Mouse (Mus musculus): ENCODE measurements around the gene Zfp423. TPM values are rescaled to one million over a fixed set of nuclear protein-coding genes. Genes with fewer than 3 reads are reported as not detected.

The Zfp423 gene
- polyA plus RNA-seq, 1 experiment: 2.8 TPM

DNA sequence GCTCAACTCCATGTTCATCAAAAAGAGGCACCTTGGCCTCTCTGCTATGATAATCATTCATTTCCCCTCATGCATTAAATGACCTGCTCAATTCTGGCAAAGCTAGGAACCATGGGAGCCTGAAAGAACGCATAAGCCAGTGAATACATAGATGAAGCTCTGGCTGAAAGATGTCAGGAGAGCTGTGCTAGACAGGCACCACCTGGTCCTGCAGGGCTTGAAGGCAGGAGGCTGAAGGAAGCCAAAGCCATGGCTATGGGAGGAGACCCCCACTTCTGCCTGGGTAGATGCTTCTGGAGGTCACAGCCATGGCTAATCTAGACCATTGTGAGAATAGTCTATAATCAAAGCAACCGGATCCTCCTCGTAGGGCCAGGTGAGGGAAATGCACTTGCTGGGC, 183.5 kb downstream of the Zfp423 start:
- TF ChIP-seq POLR2A (IDR thresholded peaks at IDR 0.05; ENCODE audit: low read depth, low read length): no peak
- TF ChIP-seq CTCF (IDR thresholded peaks at IDR 0.05; ENCODE audit: borderline replicate concordance, insufficient read depth, low read length): no peak
- Histone ChIP-seq H3K27ac (ENCODE audit: insufficient read depth, low read length) (no peak overlapping the region), H3K4me3 (ENCODE audit: insufficient read depth, low read length) (no peak overlapping the region), H3K4me1 (ENCODE audit: control insufficient read depth, insufficient read depth, low read length) (no peaks in the 10 kb centered on the region)

DNA sequence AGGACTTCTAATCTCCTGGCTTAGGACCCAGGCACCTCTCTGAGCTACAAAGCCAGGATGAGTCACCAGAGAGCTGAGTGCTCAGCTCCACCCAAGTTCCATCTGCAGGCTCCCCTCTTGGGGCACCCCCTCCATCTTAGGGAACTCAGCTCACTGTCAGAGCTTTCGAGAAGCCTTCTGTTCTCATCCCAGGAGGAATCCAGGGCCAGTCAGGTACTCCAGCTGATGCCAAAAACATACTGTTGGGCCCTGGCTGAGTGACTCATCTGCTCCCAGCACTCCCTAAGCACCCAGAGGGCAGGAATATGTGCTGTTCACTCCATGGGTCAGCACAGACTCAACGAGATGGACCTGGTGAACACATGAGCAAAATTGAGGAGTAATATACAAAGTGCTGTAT, 184.4 kb downstream of the Zfp423 start:
- TF ChIP-seq CTCF (IDR thresholded peaks at IDR 0.05; ENCODE audit: borderline replicate concordance, insufficient read depth, low read length) (no peak), POLR2A (IDR thresholded peaks at IDR 0.05; ENCODE audit: low read depth, low read length) (no peak)
- Histone ChIP-seq H3K4me1 (ENCODE audit: control insufficient read depth, insufficient read depth, low read length) (no peaks in the 10 kb centered on the region), H3K27ac (ENCODE audit: insufficient read depth, low read length) (no peak overlapping the region), H3K4me3 (ENCODE audit: insufficient read depth, low read length) (no peak overlapping the region)

DNA sequence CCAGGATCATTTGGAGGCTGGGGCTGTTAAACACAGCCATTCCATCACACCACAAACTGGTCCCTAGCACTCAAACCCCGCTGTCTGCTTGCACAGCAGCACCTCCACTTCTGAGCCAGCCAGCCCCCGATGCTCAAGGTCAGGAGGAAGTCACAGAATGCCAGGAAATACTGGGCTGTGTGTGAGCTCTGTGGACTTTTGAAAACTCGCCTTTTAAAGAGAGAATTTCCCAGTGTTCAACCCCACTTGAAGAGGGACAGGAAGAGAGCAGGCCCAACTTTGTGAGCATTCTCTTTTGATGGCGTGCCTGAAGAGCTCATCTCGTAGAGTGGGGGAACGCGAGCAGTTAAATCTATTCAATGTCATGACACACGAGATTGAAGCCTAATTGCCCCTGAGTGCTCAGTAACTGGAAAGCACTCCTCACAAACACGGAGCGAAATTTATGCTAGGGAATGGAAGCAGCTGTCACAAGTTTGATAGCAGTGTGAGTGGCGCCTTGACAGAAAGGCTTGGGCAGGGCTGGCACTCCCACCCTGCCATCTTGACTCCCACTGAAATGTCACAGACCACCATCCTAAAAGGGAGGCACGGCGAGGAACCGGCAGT, 186.4 kb downstream of the Zfp423 start:
- TF ChIP-seq CTCF (IDR thresholded peaks at IDR 0.05; ENCODE audit: borderline replicate concordance, insufficient read depth, low read length) (no peak), POLR2A (IDR thresholded peaks at IDR 0.05; ENCODE audit: low read depth, low read length) (no peak)
- H3K27ac ChIP-seq (ENCODE audit: insufficient read depth, low read length): no peak overlapping the region
- H3K4me1 ChIP-seq (ENCODE audit: control insufficient read depth, insufficient read depth, low read length): no peaks in the 10 kb centered on the region
- no peak overlapping the region for H3K4me3 ChIP-seq (ENCODE audit: insufficient read depth, low read length)

DNA sequence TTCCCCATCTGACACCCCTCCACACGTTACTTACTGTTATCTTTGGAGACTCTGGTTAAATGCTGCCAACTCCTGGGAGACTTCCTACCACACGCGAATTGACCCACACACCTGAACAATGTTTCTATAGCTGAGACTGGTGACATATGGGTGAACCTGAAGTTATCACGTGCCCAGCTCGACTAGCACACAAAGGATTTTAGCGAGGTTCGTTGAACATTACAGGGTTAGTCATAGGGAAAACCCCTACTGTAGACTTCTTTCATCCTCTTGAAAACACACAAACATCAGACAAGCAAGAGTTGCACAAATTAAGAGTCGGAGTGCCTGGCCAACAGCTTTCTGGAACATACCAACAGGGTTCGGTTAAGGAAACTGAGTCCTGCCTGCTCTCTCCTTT, 191.5 kb downstream of the Zfp423 start:
- Histone ChIP-seq H3K4me3 (ENCODE audit: insufficient read depth, low read length) (no peak overlapping the region), H3K27ac (ENCODE audit: insufficient read depth, low read length) (no peak overlapping the region), H3K4me1 (ENCODE audit: control insufficient read depth, insufficient read depth, low read length) (no peaks in the 10 kb centered on the region)
- TF ChIP-seq CTCF (IDR thresholded peaks at IDR 0.05; ENCODE audit: borderline replicate concordance, insufficient read depth, low read length): no peak
- no peak for TF ChIP-seq POLR2A (IDR thresholded peaks at IDR 0.05; ENCODE audit: low read depth, low read length)

DNA sequence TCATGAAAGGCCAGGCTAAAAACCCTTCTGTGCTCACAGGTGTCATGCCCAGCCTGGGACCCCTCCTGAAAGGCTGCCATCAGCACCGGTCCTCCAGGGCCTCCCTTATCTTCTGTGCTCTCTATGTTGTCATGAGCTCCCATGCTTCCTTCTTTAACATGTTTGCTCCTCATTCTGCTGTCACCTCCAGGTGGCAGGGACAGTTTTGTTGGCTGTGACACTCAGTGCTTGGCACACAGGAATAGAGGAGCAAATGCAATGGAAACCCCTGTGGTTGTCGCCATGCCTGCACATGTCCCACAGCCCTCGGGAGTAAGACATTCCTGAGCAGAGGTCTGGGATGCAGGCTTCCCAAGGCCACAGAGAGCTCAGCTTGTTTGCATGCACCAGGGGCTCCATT, 194.1 kb downstream of the Zfp423 start:
- H3K27ac ChIP-seq (ENCODE audit: insufficient read depth, low read length): no peak overlapping the region
- TF ChIP-seq CTCF (IDR thresholded peaks at IDR 0.05; ENCODE audit: borderline replicate concordance, insufficient read depth, low read length): no peak
- no peak for TF ChIP-seq POLR2A (IDR thresholded peaks at IDR 0.05; ENCODE audit: low read depth, low read length)
- no peaks in the 10 kb centered on the region for H3K4me1 ChIP-seq (ENCODE audit: control insufficient read depth, insufficient read depth, low read length)
- H3K4me3 ChIP-seq (ENCODE audit: insufficient read depth, low read length): no peak overlapping the region

DNA sequence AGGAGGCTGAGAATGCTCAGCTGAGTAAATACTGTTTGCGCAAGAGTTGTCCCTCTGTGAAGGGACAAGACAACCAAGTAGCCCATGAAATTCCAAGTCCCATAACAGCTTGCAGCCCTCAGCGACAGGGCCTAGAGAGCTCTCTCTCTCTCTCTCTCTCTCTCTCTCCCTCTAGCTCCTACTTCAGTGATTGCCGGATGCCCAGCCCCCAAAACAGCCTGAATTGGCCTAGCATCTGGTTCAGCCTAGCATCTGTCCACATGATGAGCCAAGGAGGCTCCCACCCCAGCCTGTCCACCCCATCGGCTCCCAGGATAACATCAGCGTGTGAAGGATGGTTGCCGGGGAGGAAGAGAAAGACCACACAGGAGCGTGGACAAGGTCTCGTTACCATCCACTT, 200.6 kb downstream of the Zfp423 start:
- TF ChIP-seq CTCF (IDR thresholded peaks at IDR 0.05; ENCODE audit: borderline replicate concordance, insufficient read depth, low read length) (no peak), POLR2A (IDR thresholded peaks at IDR 0.05; ENCODE audit: low read depth, low read length) (no peak)
- no peak overlapping the region for H3K27ac ChIP-seq (ENCODE audit: insufficient read depth, low read length)
- H3K4me3 ChIP-seq (ENCODE audit: insufficient read depth, low read length): no peak overlapping the region
- no peaks in the 10 kb centered on the region for H3K4me1 ChIP-seq (ENCODE audit: control insufficient read depth, insufficient read depth, low read length)

DNA sequence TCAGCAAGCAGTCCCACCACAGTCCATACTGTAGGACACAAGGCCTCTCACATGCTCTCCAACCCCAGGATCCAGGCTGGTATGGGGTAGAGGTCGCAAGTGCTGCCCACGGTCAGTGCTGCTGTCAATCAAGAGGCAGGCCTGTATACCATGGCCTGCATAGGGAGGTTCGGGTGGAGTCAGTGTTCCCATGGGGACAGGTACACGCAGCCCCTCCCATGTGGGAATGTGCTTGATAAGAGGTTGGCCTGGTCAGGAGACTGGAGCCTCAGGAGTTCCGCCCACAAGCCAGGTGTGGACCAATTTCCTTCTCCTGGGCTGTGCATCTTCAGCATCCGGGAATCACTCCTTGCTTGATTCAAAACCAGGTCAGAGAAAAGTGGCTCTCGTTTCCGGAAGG, 204.5 kb downstream of the Zfp423 start:
- TF ChIP-seq CTCF (IDR thresholded peaks at IDR 0.05; ENCODE audit: borderline replicate concordance, insufficient read depth, low read length) (no peak), POLR2A (IDR thresholded peaks at IDR 0.05; ENCODE audit: low read depth, low read length) (no peak)
- H3K4me3 ChIP-seq (ENCODE audit: insufficient read depth, low read length): no peak overlapping the region
- no peak overlapping the region for H3K27ac ChIP-seq (ENCODE audit: insufficient read depth, low read length)
- H3K4me1 ChIP-seq (ENCODE audit: control insufficient read depth, insufficient read depth, low read length): no peaks in the 10 kb centered on the region

DNA sequence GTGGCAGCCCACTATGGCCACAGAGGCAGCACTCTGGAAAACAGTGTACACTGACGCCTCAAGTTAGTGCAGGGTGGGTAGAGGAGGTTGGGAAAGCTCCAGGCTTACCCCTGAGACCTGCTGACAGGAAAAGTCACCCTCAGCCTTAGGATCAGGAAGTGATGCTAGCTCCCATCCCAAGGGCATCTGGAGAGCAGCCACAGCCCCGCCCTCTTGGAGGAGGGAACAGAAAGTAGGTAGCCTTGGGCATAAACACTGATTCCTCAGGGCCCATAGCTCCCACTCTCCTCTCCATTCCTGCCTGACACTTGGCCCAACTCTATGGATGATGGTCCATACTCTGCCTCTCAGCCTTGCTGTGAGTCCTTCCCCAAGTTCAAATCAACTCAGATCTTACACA, 205.8 kb downstream of the Zfp423 start:
- Histone ChIP-seq H3K27ac (ENCODE audit: insufficient read depth, low read length) (no peak overlapping the region), H3K4me3 (ENCODE audit: insufficient read depth, low read length) (no peak overlapping the region), H3K4me1 (ENCODE audit: control insufficient read depth, insufficient read depth, low read length) (no peaks in the 10 kb centered on the region)
- TF ChIP-seq POLR2A (IDR thresholded peaks at IDR 0.05; ENCODE audit: low read depth, low read length): no peak
- TF ChIP-seq CTCF (IDR thresholded peaks at IDR 0.05; ENCODE audit: borderline replicate concordance, insufficient read depth, low read length): no peak

DNA sequence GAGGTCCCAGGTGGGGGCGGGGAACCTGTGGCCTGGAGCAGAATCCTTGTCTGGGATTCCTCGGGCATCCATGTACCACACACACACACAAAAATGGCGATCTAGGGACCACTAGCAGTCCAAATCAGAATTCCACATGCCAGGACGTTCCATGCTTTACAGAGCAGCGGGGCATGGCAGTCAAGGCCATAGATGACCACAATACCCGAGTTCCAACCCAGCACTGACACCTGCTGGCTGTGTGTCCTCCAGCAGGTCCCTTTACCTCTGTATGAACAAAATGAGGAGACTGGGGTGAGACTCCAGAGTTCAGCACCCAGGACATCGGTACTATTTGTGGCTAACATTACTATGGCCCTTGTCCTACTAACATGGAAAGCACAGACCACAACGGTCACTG, 206.2 kb downstream of the Zfp423 start:
- no peak overlapping the region for H3K4me3 ChIP-seq (ENCODE audit: insufficient read depth, low read length)
- TF ChIP-seq POLR2A (IDR thresholded peaks at IDR 0.05; ENCODE audit: low read depth, low read length) (no peak), CTCF (IDR thresholded peaks at IDR 0.05; ENCODE audit: borderline replicate concordance, insufficient read depth, low read length) (peak; percentile 31; the same call in 1 of the 2 replicates)
- H3K4me1 ChIP-seq (ENCODE audit: control insufficient read depth, insufficient read depth, low read length): no peaks in the 10 kb centered on the region
- H3K27ac ChIP-seq (ENCODE audit: insufficient read depth, low read length): no peak overlapping the region

DNA sequence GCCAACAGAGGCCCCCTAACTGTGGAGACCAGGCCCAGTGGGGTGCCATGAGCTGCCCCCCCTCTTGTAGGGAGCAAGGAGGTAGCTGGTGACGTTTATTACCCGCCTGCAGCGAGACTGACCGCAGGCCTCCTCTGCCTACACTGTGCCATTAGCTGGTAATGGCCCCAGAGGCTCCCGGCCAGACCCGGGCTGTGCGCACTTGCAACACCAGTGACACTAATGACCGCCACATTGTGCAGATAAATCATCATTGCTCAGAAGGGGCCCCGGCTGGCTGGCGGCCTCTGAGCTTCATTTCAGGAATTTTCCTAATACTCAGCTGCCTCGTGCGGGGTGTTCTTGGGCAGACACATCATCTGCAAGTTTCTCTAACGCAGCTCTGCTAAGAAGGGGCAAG, 206.7 kb downstream of the Zfp423 start:
- no peak overlapping the region for H3K27ac ChIP-seq (ENCODE audit: insufficient read depth, low read length)
- no peak overlapping the region for H3K4me3 ChIP-seq (ENCODE audit: insufficient read depth, low read length)
- H3K4me1 ChIP-seq (ENCODE audit: control insufficient read depth, insufficient read depth, low read length): no peaks in the 10 kb centered on the region

DNA sequence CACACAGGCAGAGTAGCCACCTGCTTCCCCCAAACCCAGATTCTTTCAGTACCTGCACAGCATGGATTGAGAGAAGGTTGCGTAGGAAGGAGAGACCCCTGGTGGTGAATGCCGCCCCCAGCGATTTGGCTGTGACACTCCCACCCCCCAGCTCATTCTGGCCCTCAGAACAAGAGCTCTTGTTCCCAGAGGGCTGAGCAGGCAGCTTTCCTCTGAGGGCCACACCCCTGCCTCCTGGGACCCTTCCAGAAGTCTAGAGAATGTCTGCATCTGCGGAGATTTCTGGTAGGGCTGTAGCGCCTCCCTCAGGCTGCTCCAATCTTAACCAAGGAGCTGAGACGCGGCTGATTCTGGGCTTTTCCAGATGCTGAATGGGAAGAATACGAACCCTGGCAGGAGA, 211.8 kb downstream of the Zfp423 start:
- Histone ChIP-seq H3K4me1 (ENCODE audit: control insufficient read depth, insufficient read depth, low read length) (no peaks in the 10 kb centered on the region), H3K4me3 (ENCODE audit: insufficient read depth, low read length) (no peak overlapping the region), H3K27ac (ENCODE audit: insufficient read depth, low read length) (no peak overlapping the region)
- TF ChIP-seq CTCF (IDR thresholded peaks at IDR 0.05; ENCODE audit: borderline replicate concordance, insufficient read depth, low read length) (no peak), POLR2A (IDR thresholded peaks at IDR 0.05; ENCODE audit: low read depth, low read length) (no peak)

More for the DNA sequence above, 206.7 kb downstream of the Zfp423 start:
- TF ChIP-seq POLR2A (IDR thresholded peaks at IDR 0.05; ENCODE audit: low read depth, low read length): no peak
- TF ChIP-seq CTCF (IDR thresholded peaks at IDR 0.05; ENCODE audit: borderline replicate concordance, insufficient read depth, low read length): no peak
